Mouse (Mus musculus): ENCODE results near the gene Gpx6.

Gpx6 gene

GRCm38 (mm10) chr13:21322509-21323375 lies 10.8 kb downstream of the Gpx6 start:
- no peak for DNase-seq (ENCODE audit: extremely low read depth, insufficient read length, low spot score)

GRCm38 (mm10) chr13:21323405-21323804 lies 11.5 kb downstream of the Gpx6 start:
- DNase-seq (ENCODE audit: extremely low read depth, insufficient read length, low spot score): no peak

- DNase-seq (ENCODE audit: extremely low read depth, insufficient read length, low spot score): peak; percentile 5
Measured at GRCm38 (mm10) chr13:21326191-21326590, 14.3 kb downstream of the Gpx6 start.

GRCm38 (mm10) chr13:21326657-21327211 lies 14.8 kb downstream of the Gpx6 start:
- DNase-seq (ENCODE audit: extremely low read depth, insufficient read length, low spot score): peak; percentile 70

- DNase-seq (ENCODE audit: extremely low read depth, insufficient read length, low spot score): peak; percentile 5
Measured at GRCm38 (mm10) chr13:21327424-21327823, 15.5 kb downstream of the Gpx6 start.

GRCm38 (mm10) chr13:21346610-21347009 lies 34.7 kb downstream of the Gpx6 start, which contains the start of gene Olfr1367:
Gene Olfr1367 (plus strand): TSS chr13:21346910.
- no peak for DNase-seq (ENCODE audit: extremely low read depth, insufficient read length, low spot score)

GRCm38 (mm10) chr13:21350593-21350992 lies 38.7 kb downstream of the Gpx6 start:
- no peak for DNase-seq (ENCODE audit: extremely low read depth, insufficient read length, low spot score)

- DNase-seq (ENCODE audit: extremely low read depth, insufficient read length, low spot score): peak; percentile 90
Measured at GRCm38 (mm10) chr13:21362621-21363248, 50.8 kb downstream of the Gpx6 start, which contains the start of gene Zscan12. Gene Zscan12 (plus strand): TSS chr13:21362820.

- DNase-seq (ENCODE audit: extremely low read depth, insufficient read length, low spot score): peak; percentile 13
Measured at GRCm38 (mm10) chr13:21363719-21364118, 51.8 kb downstream of the Gpx6 start.

GRCm38 (mm10) chr13:21366635-21367034 lies 54.7 kb downstream of the Gpx6 start:
- no peak for DNase-seq (ENCODE audit: extremely low read depth, insufficient read length, low spot score)

Measured in 3134 (cell line).